Mouse (Mus musculus) CH12.LX (cell line): ENCODE results near the gene Nol4l. TPM values are rescaled to one million over a fixed set of nuclear protein-coding genes. Genes with fewer than 3 reads are reported as not detected.

Source experiments
- DNase-seq: peaks from one replicate; pipeline ENCODE4 v3.0.0-alpha.2; 2013; ENCODE audit errors: extremely low read depth
- H3K27ac ChIP-seq: 2 replicates; pipeline ENCODE4 v1.5.1; 2012; ENCODE audit warnings: low read depth, mild to moderate bottlenecking, control low read depth, moderate library complexity; ENCODE audit not compliant: insufficient read depth
- H3K27me3 ChIP-seq: replicated peaks from 2 replicates; pipeline ENCODE3; 2012; ENCODE audit warnings: inconsistent platforms
- H3K36me3 ChIP-seq, 2 experiments: replicated peaks in 1 of 2; 2 replicates each; pipeline versions ENCODE3 to v1.6.1; 2012; ENCODE audit warnings: inconsistent platforms in 1 of 2, low read length in 1 of 2, mild to moderate bottlenecking in 1 of 2, mixed read lengths in 1 of 2, moderate library complexity in 1 of 2; ENCODE audit not compliant: control insufficient read depth in 1 of 2, insufficient read depth in 1 of 2
- H3K4me1 ChIP-seq, 2 experiments: 2 replicates each; pipeline ENCODE4 v1.6.1; 2012; ENCODE audit warnings: inconsistent platforms in 1 of 2, moderate library complexity in 1 of 2; ENCODE audit not compliant: insufficient read depth in 2 of 2, control insufficient read depth in 1 of 2
- H3K4me2 ChIP-seq: 2 replicates; pipeline ENCODE4 v1.6.1; 2012; ENCODE audit warnings: low read depth, mild to moderate bottlenecking, control low read depth; ENCODE audit not compliant: poor library complexity, insufficient read depth, severe bottlenecking
- H3K4me3 ChIP-seq, 3 experiments: fragments of 150-350 bp in 1 of 3; sonication (generic) in 1 of 3; replicated peaks in 1 of 3; 2 replicates each; pipeline versions ENCODE3 to v1.5.1; 2011 to 2012; ENCODE audit warnings: low read depth in 2 of 3, low read length in 2 of 3, mild to moderate bottlenecking in 2 of 3, moderate library complexity in 2 of 3, control low read depth in 1 of 3, improper control_type of control experiment in 1 of 3, inconsistent platforms in 1 of 3, mixed read lengths in 1 of 3; ENCODE audit not compliant: poor library complexity in 1 of 3
- H3K79me2 ChIP-seq: replicated peaks from 2 replicates; pipeline ENCODE4 v1.6.1; 2012; ENCODE audit warnings: mild to moderate bottlenecking, moderate library complexity; ENCODE audit not compliant: control insufficient read depth, poor library complexity, insufficient read depth, severe bottlenecking; ENCODE audit errors: extremely low read depth
- H3K9ac ChIP-seq: 2 replicates; pipeline ENCODE4 v1.6.1; 2012; ENCODE audit warnings: low read depth, mild to moderate bottlenecking, control low read depth, moderate library complexity; ENCODE audit not compliant: insufficient read depth
- H3K9me3 ChIP-seq: replicated peaks from 2 replicates; pipeline ENCODE3; 2012; ENCODE audit warnings: low read length, inconsistent platforms, mixed read lengths
- CHD1 ChIP-seq: IDR thresholded peaks from 2 replicates; pipeline ENCODE4 v1.6.1; 2012; ENCODE audit warnings: low read depth, low read length, improper control_type of control experiment, inconsistent platforms
- CHD2 ChIP-seq: IDR thresholded peaks from 2 replicates; pipeline ENCODE4 v1.6.1; 2011; ENCODE audit warnings: low read length, improper control_type of control experiment
- CTCF ChIP-seq, 2 experiments: IDR thresholded peaks in 1 of 2; conservative IDR thresholded peaks in 1 of 2; 2 replicates each; pipeline ENCODE4 v1.5.1; 2011 to 2012; ENCODE audit warnings: low read depth in 2 of 2, low read length in 2 of 2, improper control_type of control experiment in 1 of 2, inconsistent platforms in 1 of 2, mild to moderate bottlenecking in 1 of 2, moderate library complexity in 1 of 2
- EP300 ChIP-seq: IDR thresholded peaks from 2 replicates; pipeline ENCODE4 v1.6.1; 2011; ENCODE audit warnings: low read length, improper control_type of control experiment
- GABPA ChIP-seq: IDR thresholded peaks from 2 replicates; pipeline ENCODE4 v1.6.1; 2012; ENCODE audit warnings: low read depth, low read length, improper control_type of control experiment, inconsistent platforms; ENCODE audit not compliant: insufficient replicate concordance
- IRF4 ChIP-seq: IDR thresholded peaks from 2 replicates; pipeline ENCODE4 v1.6.1; 2014; ENCODE audit warnings: low read depth, mild to moderate bottlenecking, inconsistent platforms, low read length, improper control_type of control experiment
- JUND ChIP-seq: conservative IDR thresholded peaks from 2 replicates; pipeline ENCODE4 v1.6.1; 2011; ENCODE audit warnings: low read depth, low read length, improper control_type of control experiment
- MAX ChIP-seq: IDR thresholded peaks from 2 replicates; pipeline ENCODE4 v1.6.1; 2011; ENCODE audit warnings: low read length, improper control_type of control experiment
- MXI1 ChIP-seq: IDR thresholded peaks from 2 replicates; pipeline ENCODE4 v1.6.1; 2011; ENCODE audit warnings: mild to moderate bottlenecking, low read depth, low read length, improper control_type of control experiment
- MYC ChIP-seq: IDR thresholded peaks from 2 replicates; pipeline ENCODE4 v1.6.1; 2011; ENCODE audit warnings: low read depth, mild to moderate bottlenecking, improper control_type of control experiment, low read length
- NELFE ChIP-seq: IDR thresholded peaks from 2 replicates; pipeline ENCODE4 v1.6.1; 2011; ENCODE audit warnings: low read depth, low read length, improper control_type of control experiment
- PAX5 ChIP-seq: IDR thresholded peaks from 2 replicates; pipeline ENCODE4 v1.6.1; 2012; ENCODE audit warnings: low read length, inconsistent platforms, mixed read lengths
- POLR2AphosphoS2 ChIP-seq: IDR thresholded peaks from 2 replicates; pipeline ENCODE4 v1.6.1; 2011; ENCODE audit warnings: low read depth, low read length, improper control_type of control experiment
- SIN3A ChIP-seq: IDR thresholded peaks from 2 replicates; pipeline ENCODE4 v1.6.1; 2012; ENCODE audit warnings: low read length, improper control_type of control experiment, inconsistent platforms
- USF1 ChIP-seq: IDR thresholded peaks from 2 replicates; pipeline ENCODE4 v1.6.1; 2014; ENCODE audit warnings: low read depth, mild to moderate bottlenecking, inconsistent platforms, low read length, improper control_type of control experiment
- ZKSCAN1 ChIP-seq: IDR thresholded peaks from 2 replicates; pipeline ENCODE4 v1.6.1; 2012; ENCODE audit warnings: low read depth, inconsistent platforms, low read length, improper control_type of control experiment, borderline replicate concordance
- ZNF384 ChIP-seq: IDR thresholded peaks from 2 replicates; pipeline ENCODE4 v1.6.1; 2012; ENCODE audit warnings: low read depth, low read length, improper control_type of control experiment, inconsistent platforms
- dilution Hi-C: fragments of 300-500 bp; cut with MboI; formaldehyde crosslinking; loops from 2 replicates; pipeline ENCODE4 v1.14.3; 2020; ENCODE audit warnings: low sequenced_read_pairs; ENCODE audit not compliant: extremely low pct_unique_long_range_greater_than_20kb, extremely low pct_ligation_motif_present
- in situ Hi-C: fragments of 300-500 bp; cut with MboI; formaldehyde crosslinking; loops from 3 replicates; pipeline ENCODE4 v1.14.3; 2019; ENCODE audit warnings: low sequenced_read_pairs, low pct_ligation_motif_present, low pct_unique_long_range_greater_than_20kb, mixed read lengths
- polyA plus RNA-seq: library from polyadenylated mRNA; unstranded; fragments of >175 nt; gene quantifications from 2 replicates; pipeline ENCODE4 v1.2.1, GENCODE M21; 2012; ENCODE audit warnings: low read depth; ENCODE audit not compliant: insufficient read length
- total RNA-seq, 2 experiments: library from RNA; depleted of rRNA; stranded (reverse); fragments of 300-350 nt in 1 of 2; fragments of >200 nt in 1 of 2; gene quantifications; 2 replicates each; pipeline ENCODE4 v1.2.3; 2012 to 2014

Nol4l gene
- total and polyA plus RNA-seq, 3 experiments: 1.3 to 3.7 (median 3.5) TPM

- DNase-seq: no peak
- Histone ChIP-seq H3K4me3 (no peak overlapping the region), H3K4me2 (no peak overlapping the region), H3K27ac (no peak overlapping the region), H3K4me1 (peaks cover 0 to 25% of the 10 kb centered on the region in 2 experiments; a peak in 2 of 4 replicates), H3K9ac (no peak overlapping the region), H3K27me3 (no peaks in the 10 kb centered on the region), H3K36me3 (peaks cover 0 to 46% of the 10 kb centered on the region in 2 experiments), H3K79me2 (no peaks in the 10 kb centered on the region), H3K9me3 (no peaks in the 10 kb centered on the region)
- dilution Hi-C loops: no loop called here
- in situ Hi-C loops: no loop called here
- TF ChIP-seq EP300 (no peak), CHD1 (no peak), NELFE (no peak), CHD2 (no peak), CTCF (conservative IDR thresholded peaks at IDR 0.05 in 1 of 2, IDR thresholded peaks at IDR 0.05 in 1 of 2; ENCODE audit: low read depth in 2 of 2, low read length in 2 of 2) (no peak), GABPA (no peak)
Measured at GRCm38 (mm10) chr2:153470983-153471382, 58.8 kb downstream of the Nol4l start.

GRCm38 (mm10) chr2:153469764-153470163, 60.0 kb downstream of the Nol4l start:
- no peak overlapping the region for H3K4me3 ChIP-seq
- H3K36me3 ChIP-seq: peaks cover 0 to 50% of the 10 kb centered on the region in 2 experiments
- no peak overlapping the region for H3K4me2 ChIP-seq
- DNase-seq: no peak
- H3K9ac ChIP-seq: no peak overlapping the region
- TF ChIP-seq USF1 (no peak), ZKSCAN1 (no peak), MYC (no peak), CHD1 (no peak), PAX5 (no peak), IRF4 (no peak), POLR2AphosphoS2 (no peak), MXI1 (no peak), MAX (no peak), ZNF384 (no peak), SIN3A (no peak), JUND (no peak)
- in situ Hi-C loops: loop anchor here (5.0 kb wide), 1 partner anchor 37 kb away; no protein-coding TSS in a partner anchor
- H3K9me3 ChIP-seq: no peaks in the 10 kb centered on the region
- dilution Hi-C loops: no loop called here
- no peaks in the 10 kb centered on the region for H3K27me3 ChIP-seq
- H3K27ac ChIP-seq: no peak overlapping the region
- H3K79me2 ChIP-seq: no peaks in the 10 kb centered on the region
- peaks cover 0 to 18% of the 10 kb centered on the region in 2 experiments; a peak in 1 of 4 replicates for H3K4me1 ChIP-seq
